Mouse (Mus musculus): ENCODE measurements around the gene Hba-a1. TPM values are rescaled to one million over a fixed set of nuclear protein-coding genes. Genes with fewer than 3 reads are reported as not detected.
"Not testable (repeated sequence)": the region's sequence is repeated elsewhere in the genome, so short reads cannot be mapped to it uniquely, and the experiment has no call there.

Hba-a1 gene
- total RNA-seq, 2 experiments from 2014 or later, result 501 to 528 TPM

- no peak for DNase-seq (ENCODE audit: low spot score in 2 of 2)
- intact Hi-C loops (cut with DNase I), result no loop called here
These were observed 27.2 kb upstream of the Hba-a1 start for GRCm38 (mm10) chr11:32256146-32256545.

GRCm38 (mm10) chr11:32256566-32256965 lies 26.7 kb upstream of the Hba-a1 start:
- no peak for DNase-seq (ENCODE audit: low spot score in 2 of 2)
- intact Hi-C loops (cut with DNase I), result no loop called here

GRCm38 (mm10) chr11:32262674-32263415 lies 20.5 kb upstream of the Hba-a1 start:
- intact Hi-C loops (cut with DNase I), result no loop called here
- no peak for DNase-seq (ENCODE audit: low spot score in 2 of 2)

- intact Hi-C loops (cut with DNase I), result no loop called here
- DNase-seq (ENCODE audit: low spot score in 2 of 2), result no peak
These were observed 18.1 kb upstream of the Hba-a1 start for GRCm38 (mm10) chr11:32265117-32265738.

- no peak for DNase-seq (ENCODE audit: low spot score in 2 of 2)
- intact Hi-C loops (cut with DNase I), result no loop called here
These were observed 17.1 kb upstream of the Hba-a1 start for GRCm38 (mm10) chr11:32266194-32266593.

- DNase-seq (ENCODE audit: low spot score in 2 of 2), result no peak
- intact Hi-C loops (cut with DNase I), result no loop called here
These were observed 16.5 kb upstream of the Hba-a1 start for GRCm38 (mm10) chr11:32266776-32267175.

GRCm38 (mm10) chr11:32267188-32267884 lies 16.0 kb upstream of the Hba-a1 start, which contains the start of gene Nprl3:
Nprl3 (minus strand) TSS chr11:32267707.
- DNase-seq (ENCODE audit: low spot score in 2 of 2), result peak; percentile 97
- intact Hi-C loops (cut with DNase I), result no loop called here

- no peak for DNase-seq (ENCODE audit: low spot score in 2 of 2)
- intact Hi-C loops (cut with DNase I), result no loop called here
These were observed 15.3 kb upstream of the Hba-a1 start for GRCm38 (mm10) chr11:32267964-32268363.

- intact Hi-C loops (cut with DNase I), result no loop called here
- no peak for DNase-seq (ENCODE audit: low spot score in 2 of 2)
These were observed 14.4 kb upstream of the Hba-a1 start for GRCm38 (mm10) chr11:32268952-32269351.

GRCm38 (mm10) chr11:32271178-32271577 lies 12.1 kb upstream of the Hba-a1 start:
- no peak for DNase-seq (ENCODE audit: low spot score in 2 of 2)
- intact Hi-C loops (cut with DNase I), result no loop called here

- DNase-seq (ENCODE audit: low spot score in 2 of 2), result no peak
- intact Hi-C loops (cut with DNase I), result loop anchor here (5.0 kb wide), 1 partner anchor 79 kb away; no protein-coding TSS in a partner anchor
These were observed 7.0 kb upstream of the Hba-a1 start, which contains the start of gene Hba-x for GRCm38 (mm10) chr11:32276347-32276746. Hba-x (plus strand) TSS chr11:32276400.

GRCm38 (mm10) chr11:32277736-32278457 lies 5.4 kb upstream of the Hba-a1 start:
- intact Hi-C loops (cut with DNase I), result loop anchor here (5.0 kb wide), 1 partner anchor 81 kb away; no protein-coding TSS in a partner anchor
- no peak for DNase-seq (ENCODE audit: low spot score in 2 of 2)

GRCm38 (mm10) chr11:32278458-32278957 lies 4.8 kb upstream of the Hba-a1 start:
- no peak for DNase-seq (ENCODE audit: low spot score in 2 of 2)
- intact Hi-C loops (cut with DNase I), result loop anchor here (5.0 kb wide), 1 partner anchor 81 kb away; no protein-coding TSS in a partner anchor

- no peak for DNase-seq (ENCODE audit: low spot score in 2 of 2)
- intact Hi-C loops (cut with DNase I), result no loop called here
These were observed 2.7 kb upstream of the Hba-a1 start for GRCm38 (mm10) chr11:32280646-32281045.

GRCm38 (mm10) chr11:32281416-32282144 lies 1.7 kb upstream of the Hba-a1 start:
- no peak for DNase-seq (ENCODE audit: low spot score in 2 of 2)
- intact Hi-C loops (cut with DNase I), result no loop called here

GRCm38 (mm10) chr11:32284582-32284981 lies 1.3 kb downstream of the Hba-a1 start:
- intact Hi-C loops (cut with DNase I); DNase-seq (ENCODE audit: low spot score in 2 of 2): not testable (repeated sequence)

- no peak for DNase-seq (ENCODE audit: low spot score in 2 of 2)
- intact Hi-C loops (cut with DNase I), result loop anchor here (5.0 kb wide), 1 partner anchor 37 kb away; no protein-coding TSS in a partner anchor
These were observed 1.9 kb downstream of the Hba-a1 start for GRCm38 (mm10) chr11:32285031-32285775.

GRCm38 (mm10) chr11:32285887-32286286 lies 2.6 kb downstream of the Hba-a1 start:
- not testable (repeated sequence) for DNase-seq (ENCODE audit: low spot score in 2 of 2)
- intact Hi-C loops (cut with DNase I), result loop anchor here (2.0 to 5.0 kb wide), 2 partner anchors 36 to 103 kb away; no protein-coding TSS in a partner anchor

Data from left cerebral cortex, postnatal 25 days (tissue).